Mouse (Mus musculus) forelimb bud, embryonic 11.5 days (tissue): Measurements from ENCODE around the gene Spata32.

Experiments
- DNase-seq: peaks from one replicate; pipeline ENCODE4 v3.0.0-alpha.2; 2012; ENCODE audit warnings: low read depth, low spot score

Spata32 gene

GRCm38 (mm10) chr11:103206203-103206602 lies 12.0 kb downstream of the Spata32 start:
- no peak for DNase-seq

DNA sequence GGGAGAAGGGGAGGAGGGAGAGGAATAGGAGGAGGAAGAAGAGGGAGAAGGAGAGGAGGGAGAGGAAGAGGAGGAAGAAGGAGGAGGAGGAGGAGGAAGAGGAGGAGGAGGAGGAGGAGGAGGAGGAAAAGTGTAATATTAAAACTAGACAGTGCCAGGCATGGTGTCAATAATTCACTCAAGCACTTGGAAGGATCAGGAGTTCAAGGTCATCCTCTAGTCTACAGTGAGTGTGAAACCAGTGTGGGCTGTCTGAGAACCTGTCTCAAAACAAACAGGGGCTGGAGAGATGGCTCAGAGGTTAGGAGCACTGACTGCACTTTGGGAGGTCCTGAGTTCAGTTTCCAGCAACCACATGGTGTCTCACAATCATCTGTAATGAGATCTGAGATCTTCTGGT lies 15.9 kb downstream of the Spata32 start:
- no peak for DNase-seq

DNA sequence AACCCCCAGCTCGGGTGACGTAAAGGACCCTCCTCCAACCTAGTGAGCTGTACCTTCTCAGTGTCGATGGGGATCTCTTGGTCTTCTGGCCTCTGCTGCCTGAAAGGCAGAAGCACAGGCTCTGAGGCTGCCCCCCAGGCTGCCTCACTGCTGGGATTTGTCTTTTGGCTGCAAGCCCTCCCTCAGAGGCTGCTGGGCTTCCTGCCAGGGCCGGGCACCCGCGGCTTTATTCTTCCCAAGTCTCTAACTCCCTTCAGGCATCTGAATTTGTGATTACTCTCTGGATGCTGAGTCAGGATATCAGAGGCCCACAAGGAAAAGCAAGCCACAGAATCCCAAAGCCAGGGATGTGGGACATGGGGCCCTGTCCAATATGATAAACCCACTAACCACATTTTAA lies 16.6 kb downstream of the Spata32 start:
- no peak for DNase-seq

DNA sequence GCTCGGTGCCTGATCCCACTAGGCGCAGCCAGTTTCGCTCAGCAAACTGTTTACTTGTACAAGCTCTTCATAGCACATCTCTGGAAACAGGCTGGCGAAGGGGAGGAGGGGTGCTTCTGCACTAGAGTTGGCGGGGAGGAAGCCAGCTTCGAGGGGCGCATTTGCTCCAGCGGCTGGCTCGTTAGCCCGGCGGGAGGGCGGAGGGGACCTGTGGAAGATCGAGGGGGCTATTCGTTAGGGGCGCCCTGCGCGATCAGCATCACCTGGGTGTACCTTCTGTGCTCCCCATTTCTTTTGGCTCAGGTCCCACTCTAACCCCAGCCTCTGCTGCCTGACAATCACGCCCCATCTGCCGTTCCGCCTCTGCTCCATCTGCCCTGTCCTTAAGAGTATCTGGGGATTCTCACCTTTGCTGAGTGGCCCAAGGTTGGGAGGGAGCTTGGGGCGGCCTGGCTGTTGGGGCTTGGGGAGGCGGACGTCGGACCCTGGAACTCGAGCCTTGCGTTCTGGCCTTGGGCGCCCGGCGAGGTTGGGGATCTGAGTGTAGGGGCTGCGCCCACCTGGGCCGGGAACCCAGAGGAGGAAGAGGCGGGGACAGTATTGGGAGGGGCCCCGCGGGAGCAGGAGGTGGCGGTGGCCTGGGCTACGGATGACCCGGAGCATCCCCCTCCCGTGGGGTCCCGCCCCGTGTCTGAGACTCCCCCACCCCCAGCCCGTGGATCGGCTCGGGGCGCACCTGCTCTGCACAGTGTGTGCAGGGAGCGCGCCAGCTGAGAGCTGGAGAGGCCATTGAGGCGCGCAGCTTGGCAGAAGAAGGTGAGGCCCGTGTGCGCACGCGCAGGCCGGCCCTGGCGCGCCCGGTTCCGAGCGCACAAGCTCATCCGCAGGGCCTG lies 19.1 kb downstream of the Spata32 start:
- DNase-seq: no peak

DNA sequence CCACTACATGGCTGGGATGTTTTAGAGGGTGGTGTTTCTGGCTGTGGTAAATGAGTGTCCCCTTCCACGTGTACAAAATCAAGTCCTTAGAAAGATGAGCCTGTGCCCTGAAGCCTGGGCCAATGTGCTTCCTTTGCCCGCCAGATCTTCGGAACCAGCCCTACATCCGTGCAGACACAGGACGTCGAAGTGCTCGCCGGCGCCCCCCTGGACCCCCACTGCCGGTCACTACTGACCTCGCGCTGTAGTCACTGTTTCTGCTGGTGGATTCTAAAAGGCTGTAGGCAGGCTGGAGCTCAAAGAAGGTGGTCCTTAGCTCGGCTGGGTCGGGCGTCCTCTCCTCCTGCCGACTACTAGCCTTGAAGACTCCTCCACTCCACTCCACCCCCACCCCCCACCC lies 19.9 kb downstream of the Spata32 start:
- no peak for DNase-seq

GRCm38 (mm10) chr11:103197340-103197739 lies 20.9 kb downstream of the Spata32 start:
- no peak for DNase-seq

GRCm38 (mm10) chr11:103195656-103196055 lies 22.6 kb downstream of the Spata32 start:
- DNase-seq: no peak

- no peak for DNase-seq
These were observed 23.0 kb downstream of the Spata32 start for GRCm38 (mm10) chr11:103195236-103195635.

DNA sequence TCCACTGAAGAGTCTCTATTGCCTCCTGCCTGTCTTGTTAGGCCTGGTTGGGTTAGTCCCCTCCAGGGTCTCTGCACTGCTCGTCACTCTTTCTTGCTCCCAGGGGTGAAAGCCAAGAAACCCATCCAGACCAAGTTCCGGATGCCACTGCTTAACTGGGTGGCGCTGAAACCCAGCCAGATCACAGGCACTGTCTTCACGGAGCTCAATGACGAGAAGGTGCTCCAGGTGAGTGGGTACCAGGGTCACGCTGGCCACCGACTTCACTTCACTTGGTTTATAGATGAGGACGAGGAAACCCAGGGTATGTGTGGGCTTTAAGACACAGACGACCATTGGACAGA lies 24.4 kb downstream of the Spata32 start:
- DNase-seq: no peak

GRCm38 (mm10) chr11:103192956-103193824 lies 25.0 kb downstream of the Spata32 start:
- peak; percentile 23 for DNase-seq

GRCm38 (mm10) chr11:103192230-103192955 lies 25.8 kb downstream of the Spata32 start:
- DNase-seq: no peak

DNA sequence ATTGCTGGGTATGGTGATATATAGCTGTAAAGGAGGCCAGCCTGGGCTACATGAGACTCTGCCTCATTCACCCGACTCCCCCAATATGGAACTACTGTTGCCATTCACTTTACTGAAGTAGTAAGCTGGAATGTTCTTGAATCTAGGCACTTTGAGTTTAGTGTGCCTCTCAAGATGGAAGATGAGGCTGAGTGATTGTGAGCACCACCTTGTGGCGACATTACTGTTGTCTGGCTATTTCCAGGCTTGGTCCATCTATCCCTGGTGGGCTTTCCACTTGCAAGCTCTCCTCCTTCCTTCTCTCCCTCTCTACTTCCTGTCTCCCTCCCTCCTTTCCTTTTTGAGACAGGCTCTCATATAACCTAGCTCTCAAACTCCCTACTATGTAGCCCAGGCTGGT lies 33.3 kb downstream of the Spata32 start:
- peak; percentile 45 for DNase-seq

DNA sequence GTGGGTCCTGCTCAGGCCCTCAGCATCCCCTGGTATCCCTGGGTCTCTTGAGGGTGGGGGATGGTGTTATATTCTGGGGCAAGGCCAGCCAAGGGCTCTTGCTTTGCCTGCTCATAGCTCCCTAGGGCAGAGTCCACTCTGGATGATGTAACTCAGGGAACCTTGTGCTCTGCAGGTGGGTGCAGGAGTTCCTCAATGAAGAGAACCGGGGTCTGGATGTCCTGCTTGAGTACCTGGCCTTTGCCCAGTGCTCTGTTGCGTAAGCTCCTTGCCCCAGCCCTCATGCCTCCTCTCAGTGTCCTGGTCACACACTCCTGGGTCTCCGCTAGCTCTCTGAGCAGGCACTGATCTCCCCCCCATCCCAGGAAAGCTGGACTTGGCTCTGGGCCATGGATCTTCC lies 36.3 kb downstream of the Spata32 start:
- DNase-seq: no peak

- DNase-seq: no peak
These were observed 36.9 kb downstream of the Spata32 start for GRCm38 (mm10) chr11:103181349-103181748.

DNA sequence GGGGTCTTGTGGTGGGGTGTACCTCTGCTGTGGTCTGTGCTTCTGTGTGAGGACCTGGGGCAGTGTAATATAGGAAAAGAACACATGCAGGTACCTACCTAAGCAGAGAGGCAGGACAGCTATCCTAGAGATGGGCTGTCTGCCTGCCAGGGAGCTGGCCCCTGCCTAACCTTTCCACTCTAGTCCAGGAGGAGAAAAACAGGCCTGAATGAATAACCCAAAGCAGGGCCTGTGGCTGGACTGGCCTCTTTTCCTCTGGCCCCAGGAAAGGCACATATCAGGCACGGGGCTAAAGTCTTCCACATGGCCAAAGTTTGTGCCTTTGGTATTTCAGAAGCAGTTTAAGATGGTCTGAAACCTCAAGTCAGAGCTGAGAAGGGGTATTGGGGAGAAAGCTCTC lies 37.8 kb downstream of the Spata32 start:
- no peak for DNase-seq

DNA sequence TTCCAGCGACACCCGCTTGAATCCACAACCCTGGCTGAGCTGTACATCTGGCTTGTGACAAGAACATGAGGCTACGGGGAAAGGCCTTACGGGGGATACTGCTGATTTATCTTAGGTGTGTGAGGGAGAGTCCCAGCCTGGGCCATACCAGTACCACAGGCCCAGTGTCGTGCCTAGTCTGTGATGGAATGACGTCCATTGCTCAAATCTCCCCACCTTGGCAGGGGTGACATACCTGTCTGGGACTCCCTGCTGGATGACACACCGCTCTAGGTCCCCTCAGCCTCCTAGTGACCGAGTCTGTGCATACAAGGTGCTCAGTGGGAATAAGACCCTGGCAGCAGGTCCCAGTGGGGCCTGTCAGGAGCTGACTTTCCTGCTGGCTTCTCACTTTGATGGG lies 39.5 kb downstream of the Spata32 start:
- DNase-seq: no peak

- DNase-seq: no peak
These were observed 40.3 kb downstream of the Spata32 start for GRCm38 (mm10) chr11:103177815-103178485.

GRCm38 (mm10) chr11:103177216-103177615 lies 41.0 kb downstream of the Spata32 start:
- DNase-seq: no peak

GRCm38 (mm10) chr11:103176510-103176909 lies 41.7 kb downstream of the Spata32 start:
- DNase-seq: no peak

- DNase-seq: no peak
These were observed 42.4 kb downstream of the Spata32 start for GRCm38 (mm10) chr11:103175688-103176442.

DNA sequence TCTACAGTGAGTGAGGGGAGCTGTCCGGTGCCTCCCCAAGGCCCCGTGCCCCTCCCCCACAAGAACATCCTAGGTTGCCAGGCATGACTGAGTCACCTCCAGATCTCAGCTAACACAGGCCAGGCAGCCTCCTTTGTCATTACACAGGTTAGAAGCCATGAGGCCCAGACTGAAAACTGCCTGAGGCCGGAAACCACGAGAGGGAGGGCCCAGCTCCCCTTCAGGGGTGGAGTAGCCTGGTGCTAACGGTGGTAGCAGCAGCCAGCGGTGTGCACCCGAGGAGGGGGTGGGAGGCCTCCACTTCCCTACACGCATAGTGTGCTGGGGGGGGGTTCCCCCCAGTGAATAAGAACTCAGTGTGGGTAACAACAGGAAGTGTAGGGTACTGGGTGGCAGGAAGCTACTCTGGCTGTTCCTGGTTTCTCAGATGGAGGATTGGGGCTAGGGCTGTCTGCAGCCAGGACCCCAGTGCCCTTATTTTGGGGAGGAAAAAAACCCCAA lies 43.3 kb downstream of the Spata32 start:
- DNase-seq: no peak
